Mouse (Mus musculus) midbrain, postnatal 0 days (tissue): Measurements from ENCODE around the gene Klhl28. TPM values are rescaled to one million over a fixed set of nuclear protein-coding genes. Genes with fewer than 3 reads are reported as not detected.

Source experiments
- ATAC-seq: fragments of 200-750 bp; cut with Nextera tagmentation; 2 replicates; pipeline ENCODE4 v1.8.0; 2017; ENCODE audit warnings: moderate number of reproducible peaks, mild to moderate bottlenecking, moderate TSS enrichment, moderate library complexity; ENCODE audit not compliant: low FRiP score
- DNase-seq: peaks from one replicate; pipeline ENCODE4 v3.0.0-alpha.2; 2015; ENCODE audit warnings: low spot score
- H3K27ac ChIP-seq: fragments of 300-500 bp; sonication (generic); 2 replicates; pipeline ENCODE4 v1.5.1; 2014; ENCODE audit warnings: low read depth, mild to moderate bottlenecking, low read length, mixed read lengths
- H3K27me3 ChIP-seq: fragments of 300-500 bp; sonication (generic); 2 replicates; pipeline ENCODE4 v1.6.1; 2014; ENCODE audit warnings: low read length, control low read depth, mixed read lengths; ENCODE audit not compliant: insufficient read depth
- H3K36me3 ChIP-seq: fragments of 300-500 bp; sonication (generic); 2 replicates; pipeline ENCODE4 v1.6.1; 2014; ENCODE audit warnings: low read length, control low read depth, mixed read lengths; ENCODE audit not compliant: insufficient read depth
- H3K4me1 ChIP-seq: fragments of 300-500 bp; sonication (generic); 2 replicates; pipeline ENCODE4 v1.6.1; 2014; ENCODE audit warnings: mild to moderate bottlenecking, control low read depth, antibody characterized with exemption, low read length, mixed read lengths; ENCODE audit not compliant: insufficient read depth
- H3K4me2 ChIP-seq: fragments of 300-500 bp; sonication (generic); 2 replicates; pipeline ENCODE4 v1.6.1; 2014; ENCODE audit warnings: low read depth, mild to moderate bottlenecking, low read length, mixed read lengths; ENCODE audit not compliant: poor library complexity, severe bottlenecking
- H3K4me3 ChIP-seq: fragments of 300-500 bp; sonication (generic); 2 replicates; pipeline ENCODE4 v1.5.1; 2014; ENCODE audit warnings: low read depth, mild to moderate bottlenecking, low read length, moderate library complexity
- H3K9ac ChIP-seq: fragments of 300-500 bp; sonication (generic); replicated peaks from 2 replicates; pipeline ENCODE4 v1.6.1; 2014; ENCODE audit warnings: mild to moderate bottlenecking, low read length, moderate library complexity, mixed read lengths; ENCODE audit not compliant: poor library complexity, severe bottlenecking
- H3K9me3 ChIP-seq: fragments of 300-500 bp; sonication (generic); 2 replicates; pipeline ENCODE4 v1.6.1; 2016; ENCODE audit warnings: low read length, control low read depth
- CTCF ChIP-seq: IDR thresholded peaks from 2 replicates; pipeline ENCODE4 v1.5.1; 2016; ENCODE audit warnings: antibody characterized with exemption, mild to moderate bottlenecking
- WGBS: fragments of 180-500 bp; shearing (Covaris S2); extraction: QIAGEN DNeasy Blood & Tissue Kit; methylation state at CpG from one replicate; pipeline ENCODE4 v1.1.7; 2014; 5-methylcytosine and 5-hydroxymethylcytosine counted together
- polyA plus RNA-seq: library from polyadenylated mRNA; unstranded; fragments of >200 nt; fragmentation: Nextera tagmentation; extraction: Ambion mirVana; gene quantifications from 2 replicates; pipeline ENCODE4 v1.2.1, GENCODE M21; 2015
- total RNA-seq: library from RNA; depleted of rRNA; stranded (reverse); fragments of >200 nt; gene quantifications from 2 replicates; pipeline ENCODE4 v1.2.3, GENCODE M21; 2014

The Klhl28 gene
- total and polyA plus RNA-seq, 2 experiments from 2014 or later, result 21.3 to 23.4 TPM

GRCm38 (mm10) chr12:64971399-64971798 lies 6.1 kb upstream of the Klhl28 start:
- no peaks in the 10 kb centered on the region for H3K36me3 ChIP-seq
- H3K4me1 ChIP-seq, result peaks cover 22% of the 10 kb centered on the region
- H3K9ac ChIP-seq, result no peak overlapping the region
- ATAC-seq (no peak), DNase-seq (no peak)
- H3K27me3 ChIP-seq, result no peaks in the 10 kb centered on the region
- H3K4me3 ChIP-seq, result no peak overlapping the region
- TF ChIP-seq CTCF, result no peak
- H3K27ac ChIP-seq, result no peak overlapping the region
- H3K9me3 ChIP-seq, result no peaks in the 10 kb centered on the region
- no peak overlapping the region; the same call in 1 of the 2 replicates for H3K4me2 ChIP-seq

- no peak for TF ChIP-seq CTCF
- ATAC-seq (no peak), DNase-seq (no peak)
- Histone ChIP-seq H3K4me2 (peak overlapping the region; percentile 95), H3K9ac (peak overlapping the region; percentile 77), H3K27ac (no peak overlapping the region), H3K4me1 (peaks cover 28% of the 10 kb centered on the region), H3K4me3 (peak overlapping the region; percentile 69), H3K36me3 (no peaks in the 10 kb centered on the region), H3K27me3 (no peaks in the 10 kb centered on the region), H3K9me3 (no peaks in the 10 kb centered on the region)
- 1% methylated on average over 2 of the region's 2 CpGs for WGBS
Measured at GRCm38 (mm10) chr12:64968067-64968466, 2.7 kb upstream of the Klhl28 start.

- no peak overlapping the region for H3K27ac ChIP-seq
- ATAC-seq (no peak), DNase-seq (no peak)
- H3K27me3 ChIP-seq, result no peaks in the 10 kb centered on the region
- H3K4me3 ChIP-seq, result peak overlapping the region; percentile 69
- peak overlapping the region; percentile 95 for H3K4me2 ChIP-seq
- peak overlapping the region; percentile 77 for H3K9ac ChIP-seq
- H3K36me3 ChIP-seq, result no peaks in the 10 kb centered on the region
- no peak for TF ChIP-seq CTCF
- H3K9me3 ChIP-seq, result no peaks in the 10 kb centered on the region
- WGBS, result 0% methylated on average over 9 of the region's 9 CpGs
- H3K4me1 ChIP-seq, result peaks cover 28% of the 10 kb centered on the region
Measured at GRCm38 (mm10) chr12:64967470-64967869, 2.1 kb upstream of the Klhl28 start.

- H3K4me1 ChIP-seq, result peaks cover 28% of the 10 kb centered on the region
- peak overlapping the region; percentile 95 for H3K4me2 ChIP-seq
- peak; percentile 14 for DNase-seq
- H3K27ac ChIP-seq, result peak overlapping the region; percentile 88
- peak overlapping the region; percentile 69 for H3K4me3 ChIP-seq
- H3K9me3 ChIP-seq, result no peaks in the 10 kb centered on the region
- peak overlapping the region; percentile 77 for H3K9ac ChIP-seq
- TF ChIP-seq CTCF, result no peak
- 3% methylated on average over 19 of the region's 19 CpGs for WGBS
- H3K36me3 ChIP-seq, result no peaks in the 10 kb centered on the region
- no peaks in the 10 kb centered on the region for H3K27me3 ChIP-seq
- ATAC-seq, result no peak
Measured at GRCm38 (mm10) chr12:64966652-64967435, 1.5 kb upstream of the Klhl28 start.

- peaks cover 23% of the 10 kb centered on the region for H3K4me1 ChIP-seq
- H3K36me3 ChIP-seq, result no peaks in the 10 kb centered on the region
- WGBS, result under 1% methylated on average over 44 of the region's 44 CpGs
- ATAC-seq, result peak; percentile 55
- peak overlapping the region; percentile 69 for H3K4me3 ChIP-seq
- H3K27me3 ChIP-seq, result no peaks in the 10 kb centered on the region
- peak overlapping the region; percentile 77 for H3K9ac ChIP-seq
- TF ChIP-seq CTCF, result no peak
- H3K27ac ChIP-seq, result peak overlapping the region; percentile 88
- H3K9me3 ChIP-seq, result no peaks in the 10 kb centered on the region
- H3K4me2 ChIP-seq, result peak overlapping the region; percentile 95
- DNase-seq, result peak; percentile 47
Measured at GRCm38 (mm10) chr12:64966101-64966631, 832 bp upstream of the Klhl28 start.

GRCm38 (mm10) chr12:64964560-64964959 lies 774 bp downstream of the Klhl28 start:
- WGBS, result 31% methylated on average over 4 of the region's 4 CpGs
- Histone ChIP-seq H3K9ac (peak overlapping the region; percentile 59), H3K36me3 (no peaks in the 10 kb centered on the region), H3K4me2 (peak overlapping the region; percentile 88), H3K4me1 (peaks cover 16% of the 10 kb centered on the region; the same call in 1 of the 2 replicates), H3K27ac (no peak overlapping the region), H3K27me3 (no peaks in the 10 kb centered on the region), H3K4me3 (peak overlapping the region; percentile 69), H3K9me3 (no peaks in the 10 kb centered on the region)
- ATAC-seq (no peak), DNase-seq (no peak)
- no peak for TF ChIP-seq CTCF
